Mouse (Mus musculus): Measurements from ENCODE around the gene Rab26. TPM values are rescaled to one million over a fixed set of nuclear protein-coding genes. Genes with fewer than 3 reads are reported as not detected.

Gene Rab26
- 3.7 and 4.3 TPM in 2 replicates for polyA plus RNA-seq (2015; fragmentation: Nextera tagmentation; extraction: Ambion mirVana)

DNA sequence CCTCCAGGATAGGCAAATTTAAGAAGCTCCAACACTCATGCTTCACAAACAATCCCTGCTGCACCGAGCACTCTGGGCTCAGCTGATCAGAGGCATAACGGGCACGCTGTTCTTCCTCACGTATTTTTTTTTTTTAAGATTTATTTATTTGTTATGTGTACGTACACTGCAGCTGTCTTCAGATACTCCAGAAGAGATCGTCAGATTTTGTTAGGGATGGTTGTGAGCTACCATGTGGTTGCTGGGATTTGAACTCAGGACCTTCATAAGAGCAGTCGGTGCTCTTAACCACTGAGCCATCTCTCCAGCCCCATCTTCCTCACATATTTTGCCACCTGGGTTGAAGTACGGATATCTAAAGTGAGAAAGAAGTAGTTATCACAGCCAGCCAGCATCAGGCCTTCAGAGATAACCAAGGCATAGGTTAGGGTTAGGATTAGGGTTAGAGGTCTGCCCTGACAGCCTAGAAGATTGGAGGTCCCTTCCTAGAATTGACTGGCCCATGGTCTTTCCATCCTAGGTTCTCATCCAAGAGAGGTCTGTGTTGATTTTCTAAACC, at the start of gene Rab26:
Rab26 (minus strand) TSS at position 51 of the 559 bp plus-strand sequence.
- peak within 1 kb of the TSS; percentile 74 for H3K4me2 ChIP-seq (replicated peaks)
- ATAC-seq (ENCODE audit: insufficient number of reproducible peaks, low FRiP score, low TSS enrichment, low read depth) = no peak
- 84% methylated on average over 8 of the region's 8 CpGs for WGBS
- no peak within 1 kb of the TSS for H3K27ac ChIP-seq (replicated peaks)
- peaks cover 8% of the 10 kb centered on the region; the same call in 1 of the 2 replicates for H3K36me3 ChIP-seq
- H3K4me3 ChIP-seq (replicated peaks) = peak within 1 kb of the TSS; percentile 44
- no peaks in the 10 kb centered on the region for H3K9me3 ChIP-seq (replicated peaks)
- peak within 1 kb of the TSS; percentile 26; the same call in 1 of the 2 replicates for H3K9ac ChIP-seq
- H3K27me3 ChIP-seq = no peaks in the 10 kb centered on the region
- peaks cover 43% of the 10 kb centered on the region for H3K4me1 ChIP-seq

DNA sequence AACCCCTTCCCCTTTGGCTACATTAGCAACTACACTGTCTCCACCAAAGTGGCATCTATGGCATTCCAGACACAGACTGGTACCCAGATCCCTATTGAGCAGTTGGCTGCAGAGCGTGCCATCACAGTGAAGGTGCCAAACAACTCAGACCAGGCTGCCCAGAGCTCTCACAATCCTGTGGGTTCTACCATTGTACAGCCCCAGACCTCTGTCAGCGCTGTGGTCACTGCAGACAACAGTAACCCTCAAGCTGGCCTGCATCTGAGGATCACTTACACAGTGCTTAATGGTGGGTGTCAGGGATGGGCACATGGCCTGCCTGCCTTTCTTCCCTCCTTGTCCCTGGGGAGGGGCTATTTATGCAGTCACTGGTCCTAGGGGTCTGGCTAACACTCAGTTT, 46.3 kb upstream of the Rab26 start:
- Histone ChIP-seq H3K36me3 (peaks cover 92% of the 10 kb centered on the region), H3K9ac (no peak overlapping the region), H3K27ac (replicated peaks) (no peak overlapping the region), H3K9me3 (replicated peaks) (no peaks in the 10 kb centered on the region), H3K4me1 (no peaks in the 10 kb centered on the region), H3K27me3 (no peaks in the 10 kb centered on the region), H3K4me2 (replicated peaks) (no peak overlapping the region), H3K4me3 (replicated peaks) (no peak overlapping the region)
- 96% methylated on average over 2 of the region's 2 CpGs for WGBS
- no peak for ATAC-seq (ENCODE audit: insufficient number of reproducible peaks, low FRiP score, low TSS enrichment, low read depth)

DNA sequence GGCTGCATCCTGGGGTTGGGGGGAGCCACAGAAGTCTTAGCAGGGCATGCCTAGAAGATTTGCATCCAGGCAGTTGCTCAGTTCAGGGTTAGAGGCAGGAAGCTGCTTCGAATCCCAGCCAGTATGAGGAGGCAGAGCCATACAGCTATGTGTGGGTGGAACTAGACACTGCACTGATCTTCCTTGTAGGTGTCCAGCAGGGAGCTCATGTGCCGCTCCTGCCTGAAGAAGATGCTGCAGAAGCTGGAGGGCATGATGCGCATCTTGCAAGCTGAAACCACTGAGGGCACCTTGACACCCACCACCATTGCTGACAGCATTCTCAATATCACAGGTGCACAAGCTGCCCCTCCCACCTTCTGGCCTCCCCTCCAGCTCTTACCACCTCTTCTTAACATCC, 45.5 kb upstream of the Rab26 start:
- no peak overlapping the region for H3K4me3 ChIP-seq (replicated peaks)
- H3K27me3 ChIP-seq = no peaks in the 10 kb centered on the region
- H3K4me1 ChIP-seq = no peaks in the 10 kb centered on the region
- H3K27ac ChIP-seq (replicated peaks) = no peak overlapping the region
- no peak overlapping the region for H3K4me2 ChIP-seq (replicated peaks)
- ATAC-seq (ENCODE audit: insufficient number of reproducible peaks, low FRiP score, low TSS enrichment, low read depth) = no peak
- 88% methylated on average over 3 of the region's 3 CpGs for WGBS
- no peak overlapping the region for H3K9ac ChIP-seq
- H3K36me3 ChIP-seq = peaks cover 95% of the 10 kb centered on the region
- H3K9me3 ChIP-seq (replicated peaks) = no peaks in the 10 kb centered on the region

DNA sequence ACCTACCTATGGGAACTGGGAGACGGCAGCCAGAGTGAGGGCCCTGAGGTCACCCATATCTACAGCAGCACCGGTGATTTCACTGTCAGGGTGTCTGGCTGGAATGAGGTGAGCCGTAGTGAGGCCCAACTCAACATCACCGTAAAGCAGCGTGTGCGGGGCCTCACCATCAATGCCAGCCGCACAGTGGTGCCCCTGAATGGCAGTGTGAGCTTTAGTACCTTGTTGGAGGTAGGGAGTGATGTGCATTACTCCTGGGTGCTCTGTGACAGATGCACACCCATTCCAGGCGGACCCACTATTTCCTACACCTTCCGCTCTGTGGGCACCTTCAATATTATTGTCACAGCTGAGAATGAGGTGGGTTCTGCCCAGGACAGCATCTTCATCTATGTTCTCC, 39.8 kb upstream of the Rab26 start:
- no peaks in the 10 kb centered on the region for H3K27me3 ChIP-seq
- no peaks in the 10 kb centered on the region for H3K4me1 ChIP-seq
- no peak overlapping the region for H3K9ac ChIP-seq
- no peak overlapping the region for H3K4me2 ChIP-seq (replicated peaks)
- H3K4me3 ChIP-seq (replicated peaks) = no peak overlapping the region
- no peak overlapping the region for H3K27ac ChIP-seq (replicated peaks)
- H3K36me3 ChIP-seq = peaks cover 98% of the 10 kb centered on the region
- ATAC-seq (ENCODE audit: insufficient number of reproducible peaks, low FRiP score, low TSS enrichment, low read depth) = no peak
- H3K9me3 ChIP-seq (replicated peaks) = no peaks in the 10 kb centered on the region
- WGBS = 94% methylated on average over 9 of the region's 9 CpGs

DNA sequence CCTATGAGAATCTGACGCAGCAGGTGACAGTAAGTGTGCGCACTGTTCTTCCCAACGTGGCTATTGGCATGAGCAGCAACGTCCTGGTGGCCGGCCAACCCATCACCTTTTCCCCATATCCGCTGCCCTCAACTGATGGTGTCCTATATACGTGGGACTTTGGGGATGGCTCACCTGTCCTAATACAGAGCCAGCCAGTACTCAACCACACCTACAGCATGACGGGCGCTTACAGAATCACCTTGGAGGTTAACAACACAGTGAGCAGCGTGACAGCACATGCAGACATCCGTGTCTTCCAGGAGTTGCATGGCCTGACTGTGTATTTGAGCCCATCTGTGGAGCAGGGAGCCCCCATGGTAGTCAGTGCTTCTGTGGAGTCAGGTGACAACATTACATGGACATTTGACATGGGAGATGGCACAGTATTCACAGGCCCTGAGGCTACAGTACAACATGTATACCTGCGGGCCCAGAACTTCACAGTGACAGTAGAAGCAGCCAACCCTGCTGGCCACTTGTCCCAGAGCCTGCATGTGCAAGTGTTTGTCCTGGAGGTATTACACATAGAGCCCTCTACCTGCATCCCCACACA, 38.7 kb upstream of the Rab26 start:
- H3K27ac ChIP-seq (replicated peaks) = no peak overlapping the region
- WGBS = 95% methylated on average over 12 of the region's 12 CpGs
- H3K4me3 ChIP-seq (replicated peaks) = no peak overlapping the region
- no peaks in the 10 kb centered on the region for H3K27me3 ChIP-seq
- ATAC-seq (ENCODE audit: insufficient number of reproducible peaks, low FRiP score, low TSS enrichment, low read depth) = no peak
- H3K4me1 ChIP-seq = no peaks in the 10 kb centered on the region
- peaks cover 98% of the 10 kb centered on the region for H3K36me3 ChIP-seq
- no peaks in the 10 kb centered on the region for H3K9me3 ChIP-seq (replicated peaks)
- no peak overlapping the region for H3K9ac ChIP-seq
- H3K4me2 ChIP-seq (replicated peaks) = no peak overlapping the region

DNA sequence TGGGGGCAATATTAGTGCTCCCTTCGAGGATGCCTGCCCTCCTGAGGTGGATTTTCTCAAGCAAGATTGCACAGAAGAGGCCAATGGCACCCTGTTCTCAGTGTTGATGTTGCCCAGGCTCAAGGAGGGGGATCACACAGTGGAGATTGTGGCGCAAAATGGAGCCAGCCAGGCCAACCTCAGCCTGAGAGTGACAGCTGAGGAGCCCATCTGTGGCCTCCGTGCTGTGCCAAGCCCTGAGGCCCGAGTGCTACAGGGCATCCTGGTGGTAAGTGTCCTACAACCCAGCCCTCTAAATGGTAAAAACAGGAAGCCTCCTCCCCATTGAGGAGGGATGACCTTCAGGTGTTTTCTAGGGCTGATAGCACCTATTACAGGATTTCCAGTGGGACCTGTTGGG, 35.8 kb upstream of the Rab26 start:
- no peak overlapping the region for H3K27ac ChIP-seq (replicated peaks)
- peaks cover 93% of the 10 kb centered on the region for H3K36me3 ChIP-seq
- H3K9me3 ChIP-seq (replicated peaks) = no peaks in the 10 kb centered on the region
- no peak overlapping the region for H3K4me2 ChIP-seq (replicated peaks)
- WGBS = 89% methylated on average over 4 of the region's 4 CpGs
- ATAC-seq (ENCODE audit: insufficient number of reproducible peaks, low FRiP score, low TSS enrichment, low read depth) = no peak
- H3K27me3 ChIP-seq = no peaks in the 10 kb centered on the region
- H3K9ac ChIP-seq = no peak overlapping the region
- H3K4me1 ChIP-seq = peaks cover 14% of the 10 kb centered on the region
- H3K4me3 ChIP-seq (replicated peaks) = no peak overlapping the region

DNA sequence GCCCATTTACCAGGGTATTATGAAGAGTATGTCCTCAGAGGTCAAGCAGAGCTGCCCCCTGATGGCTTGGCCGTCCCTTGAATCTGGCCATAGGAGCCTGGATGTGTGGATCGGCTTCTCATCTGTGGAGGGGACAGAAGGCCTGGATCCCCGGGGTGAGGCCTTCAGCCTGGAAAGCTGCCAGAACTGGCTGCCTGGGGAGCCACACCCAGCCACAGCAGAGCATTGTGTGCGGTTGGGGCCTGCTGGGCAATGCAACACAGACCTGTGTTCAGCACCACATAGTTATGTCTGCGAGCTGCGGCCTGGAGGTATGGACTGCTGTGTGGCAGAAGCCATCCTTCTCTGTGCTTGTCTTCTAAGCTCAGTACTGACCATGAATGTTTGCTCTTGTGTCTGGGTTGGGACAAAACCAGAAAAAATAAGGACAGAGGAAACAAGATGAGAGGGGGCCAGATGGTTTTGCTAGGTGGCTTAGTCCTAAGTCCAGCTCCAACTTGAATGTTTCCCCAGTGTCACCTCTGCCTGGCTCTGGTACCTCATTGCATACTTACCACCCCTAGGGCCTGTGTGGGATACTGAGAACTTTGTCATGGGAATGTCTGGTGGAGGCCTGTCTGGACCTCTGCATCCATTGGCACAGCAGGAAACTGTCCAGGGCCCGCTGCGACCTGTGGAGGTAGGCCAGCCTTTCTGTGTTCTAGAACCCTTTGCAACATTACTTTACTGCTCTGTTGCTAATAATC, 33.2 kb upstream of the Rab26 start:
- H3K27ac ChIP-seq (replicated peaks) = peak overlapping the region; percentile 22; the same call in 1 of the 2 replicates
- WGBS = 50% methylated on average over 8 of the region's 8 CpGs
- H3K27me3 ChIP-seq = no peaks in the 10 kb centered on the region
- no peak overlapping the region for H3K4me2 ChIP-seq (replicated peaks)
- no peak overlapping the region for H3K9ac ChIP-seq
- peak; percentile 68 for ATAC-seq (ENCODE audit: insufficient number of reproducible peaks, low FRiP score, low TSS enrichment, low read depth)
- H3K36me3 ChIP-seq = peaks cover 68% of the 10 kb centered on the region
- H3K4me1 ChIP-seq = peaks cover 14% of the 10 kb centered on the region
- no peaks in the 10 kb centered on the region for H3K9me3 ChIP-seq (replicated peaks)
- H3K4me3 ChIP-seq (replicated peaks) = no peak overlapping the region

DNA sequence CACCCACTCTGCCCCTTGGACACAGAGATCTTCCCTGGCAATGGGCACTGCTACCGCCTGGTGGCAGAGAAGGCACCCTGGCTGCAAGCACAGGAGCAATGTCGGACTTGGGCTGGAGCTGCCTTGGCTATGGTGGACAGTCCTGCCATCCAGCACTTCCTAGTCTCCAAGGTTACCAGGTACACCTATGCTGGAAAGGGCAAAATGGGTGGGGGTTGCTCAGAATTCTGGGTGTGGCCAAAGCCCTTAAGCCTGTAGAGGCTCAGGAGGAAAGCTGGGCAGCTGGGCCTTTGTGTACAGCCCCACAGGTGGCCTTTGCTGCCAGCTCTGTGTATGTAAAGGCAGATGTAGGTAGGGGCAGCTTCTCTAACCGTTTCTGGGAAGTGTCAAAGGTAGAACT, 31.8 kb upstream of the Rab26 start:
- H3K9me3 ChIP-seq (replicated peaks) = no peaks in the 10 kb centered on the region
- peaks cover 54% of the 10 kb centered on the region for H3K36me3 ChIP-seq
- 0 out of 2 replicates have a peak, but pooled peaks have one; percentile 12 for ATAC-seq (ENCODE audit: insufficient number of reproducible peaks, low FRiP score, low TSS enrichment, low read depth)
- 64% methylated on average over 3 of the region's 3 CpGs for WGBS
- H3K27ac ChIP-seq (replicated peaks) = no peak overlapping the region
- peaks cover 14% of the 10 kb centered on the region for H3K4me1 ChIP-seq
- no peak overlapping the region for H3K4me2 ChIP-seq (replicated peaks)
- H3K9ac ChIP-seq = no peak overlapping the region
- H3K27me3 ChIP-seq = no peaks in the 10 kb centered on the region
- H3K4me3 ChIP-seq (replicated peaks) = no peak overlapping the region

DNA sequence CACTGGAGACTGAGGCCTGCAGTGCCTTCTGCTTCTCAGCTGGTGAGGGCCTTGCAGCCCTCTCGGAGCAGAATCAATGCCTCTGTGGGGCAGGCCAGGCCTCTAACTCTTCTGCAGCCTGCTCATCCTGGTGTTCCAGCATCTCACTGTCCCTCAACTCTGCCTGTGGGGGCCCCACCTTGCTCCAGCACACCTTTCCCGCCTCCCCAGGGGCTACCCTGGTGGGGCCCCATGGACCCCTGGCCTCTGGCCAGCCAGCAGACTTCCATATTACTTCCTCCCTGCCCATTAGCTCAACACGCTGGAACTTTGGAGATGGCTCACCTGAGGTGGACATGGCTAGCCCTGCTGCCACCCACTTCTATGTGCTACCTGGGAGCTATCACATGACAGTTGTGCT, 31.1 kb upstream of the Rab26 start:
- no peak overlapping the region for H3K4me2 ChIP-seq (replicated peaks)
- H3K9me3 ChIP-seq (replicated peaks) = no peaks in the 10 kb centered on the region
- H3K36me3 ChIP-seq = peaks cover 47% of the 10 kb centered on the region
- no peak for ATAC-seq (ENCODE audit: insufficient number of reproducible peaks, low FRiP score, low TSS enrichment, low read depth)
- H3K9ac ChIP-seq = no peak overlapping the region
- H3K27me3 ChIP-seq = no peaks in the 10 kb centered on the region
- H3K4me1 ChIP-seq = peaks cover 19% of the 10 kb centered on the region
- no peak overlapping the region for H3K4me3 ChIP-seq (replicated peaks)
- WGBS = 86% methylated on average over 3 of the region's 3 CpGs
- H3K27ac ChIP-seq (replicated peaks) = no peak overlapping the region

DNA sequence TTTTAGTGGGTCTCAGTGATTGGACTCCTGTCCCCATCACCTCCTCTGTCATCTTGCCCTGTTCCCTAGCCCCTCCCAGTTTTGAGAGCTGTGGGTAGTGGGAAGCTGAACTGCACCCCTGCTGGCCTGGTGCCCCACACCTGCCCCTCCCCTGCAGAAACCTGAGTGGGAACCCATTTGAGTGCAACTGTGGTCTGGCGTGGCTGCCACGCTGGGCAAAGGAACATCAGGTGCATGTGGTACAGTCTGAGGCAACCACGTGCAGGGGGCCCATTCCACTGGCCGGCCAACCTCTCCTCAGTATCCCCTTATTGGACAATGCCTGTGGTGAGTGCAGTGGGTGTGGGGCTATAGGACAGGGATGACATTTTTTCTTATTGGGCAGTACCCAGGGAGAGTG, 30.4 kb upstream of the Rab26 start:
- WGBS = 86% methylated on average over 4 of the region's 4 CpGs

DNA sequence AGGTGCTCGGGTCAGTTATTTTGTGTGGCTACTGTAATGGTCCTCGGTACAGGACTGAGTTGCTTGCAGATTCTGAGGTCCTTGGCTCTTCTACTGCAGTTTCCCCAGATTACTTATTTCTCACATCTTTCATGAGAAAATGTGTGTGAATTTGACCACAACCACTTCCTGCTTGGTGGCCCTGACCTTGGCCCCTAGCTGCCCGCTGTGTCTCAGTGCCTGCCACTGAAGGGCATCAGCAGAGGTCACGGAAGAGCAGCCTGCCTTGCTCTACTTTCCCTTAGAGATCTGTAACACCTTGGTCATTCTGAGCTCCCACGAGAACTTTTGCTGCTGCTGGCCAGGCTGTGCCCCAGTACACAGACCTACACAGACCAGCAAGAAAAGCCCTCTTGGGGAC, 29.6 kb upstream of the Rab26 start:
- H3K4me1 ChIP-seq = peaks cover 29% of the 10 kb centered on the region
- no peak for ATAC-seq (ENCODE audit: insufficient number of reproducible peaks, low FRiP score, low TSS enrichment, low read depth)
- whole genome bisulfite sequencing = 83% methylated on average over 5 of the region's 5 CpGs
- no peak overlapping the region for H3K4me2 ChIP-seq (replicated peaks)
- H3K9ac ChIP-seq = no peak overlapping the region
- H3K27me3 ChIP-seq = no peaks in the 10 kb centered on the region
- no peaks in the 10 kb centered on the region for H3K9me3 ChIP-seq (replicated peaks)
- no peak overlapping the region for H3K27ac ChIP-seq (replicated peaks)
- H3K36me3 ChIP-seq = peaks cover 32% of the 10 kb centered on the region
- H3K4me3 ChIP-seq (replicated peaks) = no peak overlapping the region

More for the DNA sequence above, 30.4 kb upstream of the Rab26 start:
- H3K9ac ChIP-seq = no peak overlapping the region
- H3K27ac ChIP-seq (replicated peaks) = no peak overlapping the region
- H3K36me3 ChIP-seq = peaks cover 40% of the 10 kb centered on the region
- no peaks in the 10 kb centered on the region for H3K27me3 ChIP-seq
- no peak overlapping the region for H3K4me2 ChIP-seq (replicated peaks)
- peaks cover 21% of the 10 kb centered on the region for H3K4me1 ChIP-seq
- H3K4me3 ChIP-seq (replicated peaks) = no peak overlapping the region
- no peak for ATAC-seq (ENCODE audit: insufficient number of reproducible peaks, low FRiP score, low TSS enrichment, low read depth)
- no peaks in the 10 kb centered on the region for H3K9me3 ChIP-seq (replicated peaks)
